Mouse (Mus musculus): ENCODE results near the gene Ccr8.

The Ccr8 gene

GRCm38 (mm10) chr9:120091696-120092238 lies at the start of gene Ccr8:
Gene Ccr8 (plus strand): TSS chr9:120092114.
- in situ Hi-C loops (cut with MboI; ENCODE audit: unreplicated experiment in 2 of 2) = loop anchor here (25.0 kb wide), 2 partner anchors 454 to 629 kb away; no protein-coding TSS in a partner anchor

DNA sequence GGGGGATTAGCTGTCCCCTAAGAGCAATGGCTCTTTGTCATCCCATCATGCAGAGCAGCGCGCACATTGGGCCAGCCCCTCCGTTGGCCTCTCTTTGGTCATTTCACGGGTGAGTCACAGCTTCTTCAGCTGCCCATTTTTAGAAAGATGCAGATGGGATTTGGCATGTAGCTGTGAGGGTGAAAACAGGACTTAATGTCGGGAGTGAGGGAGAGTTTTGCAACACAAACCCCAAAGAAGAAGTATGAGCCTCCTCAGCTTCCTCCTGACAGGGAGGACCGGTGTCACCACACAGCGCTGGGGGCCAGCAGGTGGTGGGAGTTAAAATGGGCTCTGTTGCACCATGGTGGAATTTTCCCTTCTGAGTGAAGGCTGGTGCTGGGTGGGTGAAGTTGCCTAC lies 48.8 kb upstream of the Ccr8 start:
- in situ Hi-C loops (cut with MboI; ENCODE audit: unreplicated experiment in 2 of 2) = no loop called here

DNA sequence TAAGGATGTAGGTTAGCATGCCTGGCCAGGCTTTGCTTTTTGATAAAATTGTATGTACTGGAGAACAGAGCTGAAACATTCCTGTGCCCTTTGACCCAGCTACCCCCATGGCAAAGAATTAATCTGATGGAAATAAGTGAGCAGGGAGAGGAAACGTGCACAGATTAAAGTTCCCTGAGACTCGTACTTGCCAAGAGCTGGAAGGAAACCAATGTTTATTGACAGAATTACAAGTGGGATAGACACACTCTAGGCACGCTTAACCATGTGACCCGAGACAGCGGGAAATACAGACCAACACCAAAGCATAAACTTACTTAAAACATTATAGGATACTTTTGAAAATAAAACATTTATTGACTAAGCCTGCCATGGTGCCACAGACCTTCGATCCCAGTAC lies 43.4 kb upstream of the Ccr8 start:
- in situ Hi-C loops (cut with MboI; ENCODE audit: unreplicated experiment in 2 of 2) = no loop called here

GRCm38 (mm10) chr9:120049407-120049806 lies 42.5 kb upstream of the Ccr8 start:
- in situ Hi-C loops (cut with MboI; ENCODE audit: unreplicated experiment in 2 of 2) = no loop called here

DNA sequence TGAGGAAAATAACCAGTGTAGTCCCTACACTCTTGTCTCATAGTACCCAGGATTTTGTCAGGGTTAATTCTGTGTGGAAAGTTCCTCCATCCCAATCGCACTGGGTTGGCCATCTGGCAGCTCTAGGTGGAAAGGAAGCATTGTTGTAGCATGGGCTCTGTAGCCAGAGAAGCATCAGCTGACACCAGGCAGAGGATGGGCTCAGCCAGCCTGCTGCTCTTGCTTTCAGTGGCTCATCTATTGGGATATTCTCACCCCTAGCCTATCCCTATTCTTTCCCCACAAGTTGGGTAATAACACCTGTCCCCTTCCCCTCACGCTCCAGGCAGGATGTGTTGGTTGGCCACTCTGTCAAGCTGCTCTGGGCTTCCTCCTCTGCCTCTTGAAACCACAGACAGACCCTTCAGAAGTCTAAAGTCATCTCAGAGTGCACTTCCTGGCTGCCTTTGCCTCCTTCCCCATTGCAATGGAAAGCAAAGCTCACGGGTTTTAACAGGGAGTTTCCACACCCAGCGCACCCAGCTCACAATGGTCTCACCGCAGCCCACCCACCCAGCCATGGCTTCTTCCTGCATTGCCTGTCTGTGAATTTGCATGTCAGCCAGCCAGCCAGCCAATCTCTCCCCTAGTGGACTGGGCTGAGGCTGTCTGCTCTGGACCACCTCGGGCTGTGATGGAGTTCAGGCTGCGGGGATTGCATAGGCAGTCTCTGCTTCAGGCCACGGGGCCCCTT lies 37.2 kb upstream of the Ccr8 start:
- in situ Hi-C loops (cut with MboI; ENCODE audit: unreplicated experiment in 2 of 2) = loop anchor here in 1 of 2 experiments (25.0 kb wide), 1 partner anchor 417 kb away; no protein-coding TSS in a partner anchor

DNA sequence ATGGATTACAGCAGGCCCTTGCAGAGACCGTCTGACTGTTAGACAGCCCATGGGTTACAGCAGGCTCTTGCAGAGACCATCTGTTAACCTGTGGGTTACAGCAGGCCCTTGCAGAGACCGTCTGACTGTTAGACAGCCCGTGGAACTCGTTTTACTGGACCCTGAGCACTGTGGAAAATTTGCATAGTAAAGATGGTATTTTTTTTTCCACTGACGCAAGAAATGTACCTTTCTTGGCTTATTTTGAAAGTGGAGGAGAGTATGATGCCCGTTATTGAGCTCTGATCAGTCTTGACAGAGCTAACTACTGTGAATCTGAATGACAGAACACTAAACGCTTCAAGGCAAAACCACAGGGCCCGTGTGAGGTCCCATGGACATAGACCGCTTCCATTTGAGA lies 35.7 kb upstream of the Ccr8 start:
- in situ Hi-C loops (cut with MboI; ENCODE audit: unreplicated experiment in 2 of 2) = loop anchor here in 1 of 2 experiments (25.0 kb wide), 1 partner anchor 419 kb away; no protein-coding TSS in a partner anchor

DNA sequence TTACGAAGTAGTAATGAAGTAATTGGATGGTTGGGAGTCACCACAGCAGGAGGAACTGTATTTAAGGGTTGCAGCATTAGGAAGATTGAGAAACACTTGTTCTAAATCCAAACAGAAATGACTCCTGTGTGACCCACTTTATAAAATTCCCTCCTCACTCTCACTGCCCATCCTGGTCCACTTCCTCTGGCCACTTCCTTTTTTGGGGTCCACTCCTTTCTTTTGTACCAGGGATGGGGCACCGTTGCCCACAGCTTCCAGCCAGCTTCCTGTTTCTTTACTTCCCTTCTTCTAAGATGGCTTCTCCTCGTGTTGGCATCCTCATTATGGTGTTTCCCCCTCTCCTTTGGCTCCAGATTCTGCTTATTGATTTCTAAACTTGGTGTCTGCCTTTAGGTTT lies 33.2 kb upstream of the Ccr8 start:
- in situ Hi-C loops (cut with MboI; ENCODE audit: unreplicated experiment in 2 of 2) = loop anchor here in 1 of 2 experiments (25.0 kb wide), 1 partner anchor 421 kb away; no protein-coding TSS in a partner anchor

DNA sequence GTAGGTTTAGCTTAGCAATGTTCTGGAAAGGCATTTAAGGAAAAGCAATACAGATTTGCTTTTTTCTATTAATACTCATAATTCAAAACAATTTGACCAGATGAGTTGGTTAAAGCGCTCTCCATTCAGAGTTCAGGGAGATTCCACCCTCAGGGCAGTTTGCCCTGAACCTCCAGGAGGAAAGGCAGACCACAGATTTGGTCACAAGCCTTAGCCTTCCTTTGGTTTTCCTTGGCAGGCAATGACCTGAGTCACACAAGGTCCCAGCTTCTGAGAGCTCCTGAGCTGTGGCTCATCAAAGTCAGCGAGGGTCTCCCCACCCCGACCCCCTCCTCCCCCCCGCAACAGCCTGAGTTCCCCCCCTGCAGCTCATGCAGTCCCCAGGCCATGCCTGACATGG lies 27.6 kb upstream of the Ccr8 start:
- in situ Hi-C loops (cut with MboI; ENCODE audit: unreplicated experiment in 2 of 2) = loop anchor here in 1 of 2 experiments (25.0 kb wide), 1 partner anchor 427 kb away; no protein-coding TSS in a partner anchor

DNA sequence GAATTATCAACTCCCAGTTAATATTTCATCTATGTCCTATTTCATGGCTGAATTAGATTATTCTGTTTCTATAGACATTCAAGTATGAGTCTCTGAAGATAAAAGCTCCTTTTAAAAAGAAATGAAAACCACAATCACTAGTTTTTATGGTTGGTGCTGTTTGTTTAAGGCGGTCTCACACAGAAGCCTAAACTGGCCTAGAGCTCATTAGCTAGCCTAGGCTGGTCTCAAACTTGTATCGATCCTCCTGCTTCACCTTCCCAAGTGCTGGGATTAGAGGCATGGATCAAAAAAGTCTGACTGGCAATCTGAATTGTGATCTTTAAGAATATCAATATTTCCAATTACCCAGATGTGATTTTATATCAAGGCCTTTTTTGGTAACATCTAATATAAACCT lies 24.3 kb upstream of the Ccr8 start:
- in situ Hi-C loops (cut with MboI; ENCODE audit: unreplicated experiment in 2 of 2) = loop anchor here in 1 of 2 experiments (25.0 kb wide), 1 partner anchor 430 kb away; no protein-coding TSS in a partner anchor

DNA sequence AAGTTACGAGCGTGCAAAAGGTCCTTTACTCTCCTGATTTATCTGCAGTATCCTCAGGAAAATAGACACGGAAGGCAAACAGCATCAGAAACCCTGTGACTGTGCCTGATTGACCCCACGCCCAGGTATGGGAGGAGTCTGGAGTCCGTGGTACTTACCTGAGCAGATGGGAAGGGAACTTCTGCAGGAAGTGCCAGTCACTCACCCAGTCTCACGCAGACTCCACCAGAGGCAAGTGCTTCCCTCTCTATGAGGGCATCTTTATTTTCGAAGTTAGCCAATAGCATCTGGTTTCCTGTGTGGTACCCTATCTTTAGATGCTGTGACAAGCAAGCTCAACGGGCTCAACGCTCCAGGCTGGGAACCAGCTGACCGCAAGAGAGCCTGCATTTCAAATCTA lies 23.9 kb upstream of the Ccr8 start:
- in situ Hi-C loops (cut with MboI; ENCODE audit: unreplicated experiment in 2 of 2) = loop anchor here in 1 of 2 experiments (25.0 kb wide), 1 partner anchor 431 kb away; no protein-coding TSS in a partner anchor

GRCm38 (mm10) chr9:120069779-120070178 lies 22.1 kb upstream of the Ccr8 start, which contains the start of gene Cx3cr1:
Gene Cx3cr1 (minus strand): TSS chr9:120069879.
- in situ Hi-C loops (cut with MboI; ENCODE audit: unreplicated experiment in 2 of 2) = loop anchor here (5.0 to 25.0 kb wide), 4 partner anchors 42 to 432 kb away; no protein-coding TSS in a partner anchor

- in situ Hi-C loops (cut with MboI; ENCODE audit: unreplicated experiment in 2 of 2) = loop anchor here (5.0 to 25.0 kb wide), 4 partner anchors 44 to 434 kb away; no protein-coding TSS in a partner anchor
Observed at GRCm38 (mm10) chr9:120071251-120071650, 20.7 kb upstream of the Ccr8 start.

DNA sequence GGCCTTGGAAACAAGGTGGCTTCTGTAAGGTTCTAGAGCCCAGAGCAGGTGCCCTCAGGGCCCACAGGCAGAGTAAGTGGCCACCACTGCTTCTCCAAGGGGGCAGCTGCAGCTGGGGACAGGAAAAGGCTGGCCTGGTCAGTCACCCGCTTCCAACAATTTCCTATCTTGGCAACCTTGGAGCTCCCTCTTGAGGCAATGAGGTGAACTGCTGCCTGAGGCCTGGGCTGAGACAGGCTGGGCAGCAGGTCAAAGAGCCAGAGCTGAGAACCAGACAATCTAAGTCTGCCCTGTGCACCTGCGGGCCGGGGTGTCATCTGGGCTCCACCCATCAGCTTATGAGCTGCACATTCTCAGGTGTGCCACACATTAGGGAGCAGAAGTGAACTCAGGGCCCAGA lies 18.7 kb upstream of the Ccr8 start:
- in situ Hi-C loops (cut with MboI; ENCODE audit: unreplicated experiment in 2 of 2) = loop anchor here (5.0 to 25.0 kb wide), 4 partner anchors 46 to 436 kb away; no protein-coding TSS in a partner anchor

DNA sequence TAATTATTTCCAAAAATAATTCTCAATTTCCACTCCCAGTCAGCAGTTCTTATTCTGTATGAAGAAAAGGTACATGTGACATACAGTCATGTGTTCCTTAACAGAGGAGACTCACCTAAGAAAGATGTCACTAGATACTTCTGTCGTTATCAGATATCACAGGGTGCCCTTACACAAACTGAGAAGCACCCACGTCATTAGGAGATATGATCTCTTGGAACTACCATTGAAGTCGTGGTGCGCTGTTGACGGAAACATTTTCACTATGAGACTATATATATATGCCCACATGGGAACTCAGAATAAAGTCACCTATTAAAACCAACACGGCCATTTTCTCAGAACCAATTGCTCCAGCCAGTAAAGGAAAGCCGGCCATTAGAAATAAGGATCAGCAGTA lies 17.4 kb upstream of the Ccr8 start:
- in situ Hi-C loops (cut with MboI; ENCODE audit: unreplicated experiment in 2 of 2) = loop anchor here (5.0 to 25.0 kb wide), 4 partner anchors 47 to 437 kb away; no protein-coding TSS in a partner anchor

- in situ Hi-C loops (cut with MboI; ENCODE audit: unreplicated experiment in 2 of 2) = loop anchor here (25.0 kb wide), 2 partner anchors 441 to 616 kb away; no protein-coding TSS in a partner anchor
Observed at GRCm38 (mm10) chr9:120078241-120078640, 13.7 kb upstream of the Ccr8 start.

GRCm38 (mm10) chr9:120079901-120080300 lies 12.0 kb upstream of the Ccr8 start:
- in situ Hi-C loops (cut with MboI; ENCODE audit: unreplicated experiment in 2 of 2) = loop anchor here (25.0 kb wide), 2 partner anchors 443 to 618 kb away; no protein-coding TSS in a partner anchor

DNA sequence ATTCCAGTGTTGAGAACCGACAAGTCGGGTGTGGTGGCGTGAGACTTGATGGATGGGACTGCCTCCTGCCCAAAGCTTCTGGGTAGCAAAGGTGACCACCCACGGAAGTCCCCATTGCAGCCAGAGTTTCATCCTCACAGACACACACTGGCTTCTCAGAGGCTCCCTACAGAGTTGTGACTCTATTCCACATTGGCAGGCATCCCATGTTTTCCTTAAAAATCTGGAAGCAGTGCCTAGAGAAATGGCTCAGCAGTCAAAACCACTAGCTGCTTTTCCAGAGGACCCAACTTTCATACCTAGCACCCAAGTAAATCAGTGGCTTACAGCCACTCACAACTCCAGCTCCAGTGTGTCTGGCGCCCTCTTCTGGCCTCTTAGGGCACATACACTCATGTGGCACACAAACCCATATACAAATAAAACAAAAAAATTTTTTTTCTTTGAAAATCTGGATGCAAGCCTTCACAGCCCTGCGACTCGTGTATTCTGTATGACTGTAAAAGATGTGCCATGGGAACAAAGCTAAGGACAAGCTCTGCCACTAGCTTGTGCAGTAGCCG lies 11.3 kb upstream of the Ccr8 start:
- in situ Hi-C loops (cut with MboI; ENCODE audit: unreplicated experiment in 2 of 2) = loop anchor here (25.0 kb wide), 2 partner anchors 443 to 618 kb away; no protein-coding TSS in a partner anchor

- in situ Hi-C loops (cut with MboI; ENCODE audit: unreplicated experiment in 2 of 2) = loop anchor here (25.0 kb wide), 2 partner anchors 444 to 619 kb away; no protein-coding TSS in a partner anchor
Observed at GRCm38 (mm10) chr9:120081247-120081646, 10.7 kb upstream of the Ccr8 start.

- in situ Hi-C loops (cut with MboI; ENCODE audit: unreplicated experiment in 2 of 2) = loop anchor here (25.0 kb wide), 2 partner anchors 445 to 620 kb away; no protein-coding TSS in a partner anchor
Observed at GRCm38 (mm10) chr9:120081967-120082366, 9.9 kb upstream of the Ccr8 start.

DNA sequence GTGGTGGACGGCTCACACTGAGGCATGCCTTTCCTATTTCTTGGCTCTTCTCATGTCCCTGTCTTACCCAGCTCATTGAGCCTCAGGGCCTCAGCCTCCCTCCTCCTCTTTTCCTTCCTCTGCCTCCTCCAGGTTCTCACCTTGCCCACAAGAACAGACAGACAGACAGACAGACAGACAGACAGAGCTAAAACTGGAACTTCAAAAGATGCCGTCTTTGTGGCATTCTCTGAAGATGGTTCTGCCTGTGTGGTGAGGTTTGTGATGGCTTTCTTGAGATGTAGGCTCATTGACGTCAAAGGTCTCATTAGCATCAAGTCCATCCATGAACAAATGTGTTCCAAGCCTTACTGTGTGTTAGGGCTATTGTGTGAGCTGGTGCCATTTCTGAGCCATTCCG lies 9.2 kb upstream of the Ccr8 start:
- in situ Hi-C loops (cut with MboI; ENCODE audit: unreplicated experiment in 2 of 2) = loop anchor here (25.0 kb wide), 2 partner anchors 445 to 620 kb away; no protein-coding TSS in a partner anchor

Measured in v-Abl transformed pro-B cells (cell line).